Mouse (Mus musculus) thymus, postnatal 10 days (tissue): ENCODE measurements around the gene Rnf207.
A peak's percentile ranks its signal among the peaks of the same experiment; 100 is the strongest.

Source experiments
- DNase-seq, 2 experiments: peaks; one replicate each; pipeline ENCODE4 v3.0.0; 2021; ENCODE audit warnings: low spot score in 2 of 2

The Rnf207 gene

GRCm38 (mm10) chr4:152328691-152329090 lies 9.9 kb upstream of the Rnf207 start:
- peak in 1 of 2 experiments; percentile 65 for DNase-seq

DNA sequence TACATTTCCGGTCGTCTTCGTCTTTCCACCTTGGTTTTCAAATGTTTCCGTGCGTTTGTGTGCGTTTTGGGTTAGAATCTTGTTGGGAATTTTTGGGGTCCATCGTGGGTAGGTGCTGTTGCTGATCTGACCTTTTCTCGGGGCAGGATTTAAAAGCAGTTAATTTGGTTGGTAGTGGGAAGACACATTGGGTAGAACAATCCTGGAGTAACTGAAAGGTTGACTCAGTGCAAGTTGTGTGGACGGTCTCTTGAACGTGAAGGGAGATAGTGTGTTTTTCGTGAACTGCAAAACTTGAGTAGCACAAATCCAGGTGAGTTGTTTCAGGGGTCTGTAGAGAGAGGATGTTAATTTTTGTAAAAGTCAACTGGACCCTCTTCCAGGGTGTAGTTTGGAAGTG lies 7.8 kb upstream of the Rnf207 start:
- DNase-seq = no peak

DNA sequence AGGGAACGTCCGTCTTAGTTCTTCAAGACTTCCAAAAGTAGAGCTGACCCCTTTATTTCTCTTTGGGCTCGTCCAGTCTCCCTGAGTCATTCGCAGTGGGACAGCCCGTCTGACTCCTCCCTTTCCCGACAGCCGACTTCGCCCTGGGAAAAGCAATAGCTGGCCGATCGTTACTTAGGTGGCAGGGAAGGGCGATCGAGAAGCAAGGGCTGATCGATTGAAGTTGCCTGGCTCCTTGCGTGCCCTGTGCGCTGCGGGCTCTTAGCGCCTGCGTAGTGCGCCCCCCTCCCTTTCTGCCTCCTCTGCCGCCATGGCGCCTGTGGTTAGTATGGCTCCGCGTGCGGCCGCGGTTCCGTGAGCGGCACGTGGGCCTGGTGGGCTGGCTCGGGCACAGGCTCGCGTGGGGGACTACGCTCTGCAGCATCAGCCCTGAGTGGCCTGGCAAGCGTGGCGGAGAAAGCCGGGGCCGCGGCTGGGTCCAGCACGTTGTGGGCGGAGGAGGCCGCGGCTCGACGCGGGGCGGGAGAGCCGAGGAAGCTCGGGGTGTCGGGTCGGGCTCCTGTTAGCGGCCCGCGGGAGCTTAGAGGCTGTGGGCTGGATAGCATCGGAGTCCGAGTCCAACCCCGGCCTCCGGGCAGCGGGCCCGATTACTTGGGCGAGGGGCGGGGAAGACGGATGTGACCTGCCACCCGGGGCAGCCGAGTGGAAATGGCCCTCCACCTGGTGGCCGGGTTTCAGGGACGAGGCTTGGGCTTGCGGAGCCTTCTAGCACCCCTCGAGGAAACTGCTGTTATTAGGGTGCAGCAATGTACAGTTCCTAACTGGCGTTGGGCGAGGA lies 7.0 kb upstream of the Rnf207 start, which contains the start of gene Rpl22:
TSS of gene Rpl22 (plus strand) at position 169 of the 838 bp plus-strand sequence.
- peak; percentile 87 to 90 for DNase-seq

DNA sequence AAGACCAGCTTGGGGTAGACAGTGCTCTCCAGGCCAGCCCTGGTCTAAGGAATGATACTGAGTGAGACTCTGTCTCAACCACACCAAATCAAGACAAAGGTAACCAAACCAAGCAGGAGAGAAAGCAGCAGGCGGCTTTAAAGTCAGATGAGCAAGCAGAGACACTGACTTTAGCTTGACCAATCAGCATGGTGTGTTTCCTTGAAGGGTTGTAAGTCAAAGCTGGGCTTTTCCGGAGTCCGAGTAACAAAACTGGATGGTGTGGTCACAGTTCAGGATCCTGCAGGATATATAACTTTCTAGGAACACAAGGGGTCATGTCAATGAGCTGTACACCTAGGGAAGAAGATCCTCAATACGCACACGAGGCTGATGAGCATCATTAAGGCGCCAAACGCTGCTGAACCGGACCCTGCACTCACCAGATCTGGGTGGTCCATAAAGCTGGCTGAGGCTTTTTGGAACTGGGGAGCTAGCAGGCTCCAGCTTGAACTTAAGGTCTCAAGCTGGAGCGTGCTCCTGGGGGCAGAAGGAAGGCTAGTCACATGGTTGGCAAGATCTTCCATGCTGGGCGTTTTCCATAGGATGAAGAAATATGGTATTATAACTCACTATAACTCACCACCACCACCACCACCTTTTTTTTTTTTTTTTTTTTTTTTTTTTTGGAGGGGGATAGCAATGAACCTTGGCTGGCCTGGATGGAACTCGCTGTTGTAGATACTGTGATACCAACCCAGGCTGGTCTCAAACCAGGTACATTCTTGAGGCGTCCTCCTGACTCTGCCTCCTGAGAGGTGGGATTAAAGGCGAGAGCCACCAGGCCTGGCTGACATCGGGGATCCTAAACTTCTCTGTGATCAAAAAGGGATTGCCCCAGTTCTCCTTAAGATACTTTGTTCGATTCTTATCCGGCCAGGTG lies 6.1 kb upstream of the Rnf207 start:
- DNase-seq = no peak

DNA sequence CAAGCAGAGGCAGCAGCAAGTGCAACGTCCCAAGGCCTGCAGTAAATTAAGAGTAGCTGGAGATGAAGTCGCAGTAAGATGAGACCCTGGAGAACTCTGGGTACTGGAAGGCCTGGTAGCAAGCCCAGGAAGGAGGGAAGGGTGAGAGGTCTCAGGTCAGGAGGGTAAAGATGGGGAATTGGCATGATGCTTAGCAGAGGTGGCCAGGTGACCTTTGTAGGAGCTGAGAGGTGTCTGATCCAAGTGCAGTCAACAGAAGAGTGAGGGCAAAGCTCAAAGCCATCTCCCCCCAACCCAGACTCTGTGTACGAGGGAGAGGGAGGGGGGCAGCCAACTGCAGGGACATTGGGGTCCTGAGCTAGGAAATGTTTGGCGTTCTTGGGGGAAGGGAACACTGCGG lies 2.7 kb upstream of the Rnf207 start:
- DNase-seq = no peak

GRCm38 (mm10) chr4:152317631-152318033 lies 1.2 kb downstream of the Rnf207 start:
- DNase-seq = no peak

DNA sequence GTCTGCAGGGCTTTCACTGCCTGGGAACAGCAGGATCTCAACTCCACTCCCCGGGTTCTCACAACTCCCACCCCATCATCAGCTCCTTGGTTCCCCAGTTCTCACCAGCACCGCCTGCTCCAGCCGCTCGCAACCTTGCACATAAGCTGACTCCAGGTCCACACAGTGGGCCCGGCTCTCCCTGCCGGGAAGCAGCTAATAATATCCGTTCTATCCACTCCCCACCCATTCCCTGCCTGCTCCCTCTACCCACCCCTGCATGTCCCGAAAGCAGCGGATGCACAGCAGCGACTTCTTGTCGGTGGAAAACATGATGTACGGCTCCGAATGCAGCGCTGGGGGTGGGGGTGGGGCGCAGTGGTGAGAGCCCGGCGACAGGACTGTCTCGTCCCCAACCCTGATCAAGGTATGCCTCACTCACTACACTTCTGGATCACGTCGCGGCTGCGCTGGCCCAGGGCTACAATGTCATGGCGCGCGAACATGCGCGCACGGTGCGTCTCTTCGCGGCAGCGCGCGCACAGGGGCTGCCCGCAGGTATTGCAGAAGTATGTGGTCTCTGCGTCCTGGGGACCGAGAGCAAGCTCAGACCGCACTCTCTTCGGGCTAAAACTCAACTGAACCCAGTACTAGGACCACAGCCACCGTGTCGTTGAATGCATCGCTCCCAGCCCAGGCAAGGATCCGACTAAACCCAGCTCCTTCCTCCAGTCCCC lies 3.1 kb downstream of the Rnf207 start:
- DNase-seq = no peak

DNA sequence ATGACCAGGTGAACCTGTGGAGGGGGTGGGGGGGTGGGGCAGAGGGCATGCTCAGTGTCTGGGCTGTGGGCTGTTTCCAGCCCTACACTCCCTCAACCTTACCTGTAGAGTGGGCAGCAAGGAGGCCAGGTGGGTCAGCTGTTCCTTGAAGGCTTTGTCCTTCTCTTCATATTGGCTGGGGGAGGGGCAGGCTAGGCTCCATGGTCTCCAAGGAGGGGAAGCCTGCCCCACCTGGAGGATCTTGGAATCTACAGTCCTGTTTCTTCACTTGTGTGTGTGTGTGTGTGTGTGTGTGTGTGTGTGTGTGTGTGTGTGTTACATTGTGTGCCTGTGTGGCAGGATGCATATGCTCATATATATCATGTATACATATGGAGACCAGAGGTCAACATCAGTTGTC lies 4.9 kb downstream of the Rnf207 start:
- DNase-seq = no peak

GRCm38 (mm10) chr4:152313211-152313632 lies 5.6 kb downstream of the Rnf207 start:
- DNase-seq = no peak

- DNase-seq = no peak
These were observed 6.6 kb downstream of the Rnf207 start for GRCm38 (mm10) chr4:152312186-152312585.

- no peak for DNase-seq
These were observed 11.3 kb downstream of the Rnf207 start for GRCm38 (mm10) chr4:152307542-152307941.

DNA sequence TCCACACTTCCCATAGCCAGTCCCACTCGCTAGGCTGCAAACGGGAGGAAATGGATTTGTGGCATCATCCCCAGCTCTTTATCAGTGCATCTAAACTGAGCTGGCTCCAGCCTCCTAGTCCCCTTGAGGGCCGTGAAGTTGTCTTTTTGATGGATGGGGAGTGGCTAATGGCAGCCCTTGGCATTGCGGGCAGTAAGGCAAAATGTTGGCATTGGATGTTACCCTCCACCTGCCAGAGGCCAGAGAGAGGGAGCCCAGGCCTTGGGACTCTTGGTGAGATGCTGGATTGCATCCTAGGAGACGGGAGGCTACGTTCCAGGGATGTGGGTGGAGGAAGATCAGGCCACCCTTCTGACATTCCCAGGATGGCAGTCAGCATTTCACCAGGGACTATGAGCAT lies 12.8 kb downstream of the Rnf207 start:
- DNase-seq = no peak

GRCm38 (mm10) chr4:152304685-152305084 lies 14.1 kb downstream of the Rnf207 start:
- no peak for DNase-seq

DNA sequence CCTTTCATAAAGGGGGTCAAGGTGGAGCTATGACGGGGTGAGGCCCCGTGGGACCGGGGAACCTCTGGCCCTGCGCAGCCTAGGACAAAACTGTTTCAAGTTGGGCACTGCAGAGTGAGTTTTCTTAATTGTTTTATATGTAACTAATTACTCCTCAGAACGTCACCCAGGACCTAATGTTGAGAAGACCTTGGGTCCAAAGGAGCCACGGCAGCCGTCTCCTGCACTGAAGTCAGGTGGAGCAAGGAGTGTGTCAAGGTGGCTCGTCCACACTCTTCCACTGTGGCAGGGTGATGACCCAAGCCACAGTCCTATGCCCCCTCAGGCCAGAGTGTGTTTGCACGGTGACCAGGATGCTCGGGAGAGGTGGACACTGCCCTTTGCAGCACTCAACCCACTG lies 15.6 kb downstream of the Rnf207 start:
- no peak for DNase-seq

DNA sequence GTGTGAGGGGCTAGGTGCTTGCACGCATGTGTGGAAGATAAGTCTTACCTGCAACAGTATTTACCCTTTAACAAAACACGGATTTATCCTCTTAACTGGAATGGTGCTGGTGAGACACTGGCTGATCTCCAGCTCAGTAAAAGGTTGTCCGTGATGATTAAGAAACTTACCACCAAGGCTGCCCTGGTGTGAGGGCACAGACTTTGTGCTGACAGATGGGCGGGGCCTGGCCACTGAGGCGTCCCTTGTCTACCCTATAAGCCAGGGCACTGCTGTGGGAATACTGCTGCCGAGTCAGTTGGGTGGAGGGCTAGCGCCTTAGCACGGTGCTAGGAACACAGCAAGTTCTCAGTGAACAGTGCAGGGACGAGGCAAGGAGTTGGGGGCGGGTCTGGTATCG lies 16.8 kb downstream of the Rnf207 start:
- no peak for DNase-seq

DNA sequence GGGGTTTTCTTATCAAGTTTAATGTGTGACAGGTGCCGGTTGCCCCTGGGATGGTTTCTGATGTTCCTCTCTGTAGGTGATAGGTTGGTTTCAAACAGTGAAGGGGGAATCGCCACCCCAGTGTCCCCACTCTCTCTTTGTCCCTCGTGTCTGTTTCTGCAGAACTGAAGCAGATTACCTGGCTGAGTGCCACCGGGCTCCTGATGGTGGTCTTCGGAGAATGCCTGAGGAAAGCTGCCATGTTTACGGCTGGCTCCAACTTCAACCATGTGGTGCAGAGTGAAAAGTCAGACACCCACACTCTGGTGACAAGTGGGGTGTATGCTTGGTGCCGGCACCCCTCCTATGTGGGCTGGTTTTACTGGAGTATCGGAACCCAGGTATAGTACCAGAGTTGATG lies 18.4 kb downstream of the Rnf207 start:
- DNase-seq = no peak

DNA sequence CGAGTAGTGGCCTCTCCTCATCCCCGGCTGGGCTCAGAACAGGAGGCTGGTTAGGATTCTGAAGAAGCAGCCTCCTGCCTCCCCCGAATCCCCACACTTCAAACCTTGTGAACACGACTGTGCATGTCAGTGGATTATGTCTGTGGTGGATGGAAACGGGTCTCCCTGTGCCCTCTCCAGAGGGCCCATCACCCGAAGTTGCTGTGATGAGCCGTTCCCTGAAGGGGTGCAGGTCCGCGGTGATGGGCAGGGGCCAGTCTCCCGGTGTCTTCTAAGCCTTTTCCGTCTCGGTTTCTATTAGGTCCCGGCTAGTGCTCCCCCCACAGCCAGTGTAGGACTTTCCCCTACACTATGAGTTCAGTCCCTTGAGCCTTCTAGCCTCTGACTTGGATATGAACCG lies 20.0 kb downstream of the Rnf207 start:
- DNase-seq = no peak

DNA sequence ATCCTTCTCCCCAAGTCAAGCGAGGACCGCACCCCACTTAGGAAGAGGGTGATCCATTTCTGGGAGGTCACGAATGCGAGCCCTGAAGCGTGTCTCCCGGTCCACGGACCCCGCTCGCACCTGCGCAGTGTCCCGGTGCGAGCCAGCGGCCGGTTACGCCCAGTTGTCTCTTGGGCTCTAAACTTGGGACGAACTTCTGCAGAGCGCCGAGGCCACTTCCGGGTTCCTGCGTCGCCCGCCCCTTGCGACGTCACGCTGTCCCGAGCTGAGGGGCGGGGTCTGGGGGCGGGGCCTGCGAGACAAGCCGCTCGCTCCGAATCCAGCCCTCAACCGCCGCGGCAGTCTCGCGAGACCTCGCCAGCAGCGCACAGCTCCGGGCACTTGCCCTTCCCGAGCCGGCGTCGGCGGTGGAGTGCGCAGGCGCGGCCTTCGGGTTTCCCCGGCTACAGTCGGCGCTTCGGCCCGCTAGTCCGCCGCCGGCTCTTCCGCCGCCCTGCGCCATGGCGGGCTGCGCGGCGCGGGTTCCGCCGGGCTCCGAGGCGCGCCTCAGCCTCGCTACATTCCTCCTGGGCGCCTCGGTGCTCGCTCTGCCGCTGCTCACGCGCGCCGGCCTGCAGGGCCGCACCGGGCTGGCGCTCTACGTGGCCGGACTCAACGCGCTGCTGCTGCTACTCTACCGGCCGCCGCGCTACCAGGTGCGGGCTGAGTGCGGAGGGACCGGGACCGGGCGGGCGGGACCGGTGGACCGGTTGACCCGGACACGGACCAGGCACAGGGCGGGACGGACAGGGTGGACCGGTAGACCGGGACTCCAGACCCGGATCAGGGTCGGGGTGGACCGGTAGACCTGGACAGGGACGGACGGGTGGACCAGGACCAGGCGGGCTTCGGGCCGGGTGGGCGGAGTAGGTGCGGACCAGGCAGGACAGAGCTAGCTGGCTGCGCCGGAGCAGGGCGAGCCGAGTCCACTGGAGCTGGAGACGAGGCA lies 21.6 kb downstream of the Rnf207 start, which contains the start of gene Icmt:
TSS of gene Icmt (plus strand) at position 354 of the 988 bp plus-strand sequence.
- peak; percentile 99 to 100 for DNase-seq

GRCm38 (mm10) chr4:152296371-152296770 lies 22.4 kb downstream of the Rnf207 start:
- no peak for DNase-seq

DNA sequence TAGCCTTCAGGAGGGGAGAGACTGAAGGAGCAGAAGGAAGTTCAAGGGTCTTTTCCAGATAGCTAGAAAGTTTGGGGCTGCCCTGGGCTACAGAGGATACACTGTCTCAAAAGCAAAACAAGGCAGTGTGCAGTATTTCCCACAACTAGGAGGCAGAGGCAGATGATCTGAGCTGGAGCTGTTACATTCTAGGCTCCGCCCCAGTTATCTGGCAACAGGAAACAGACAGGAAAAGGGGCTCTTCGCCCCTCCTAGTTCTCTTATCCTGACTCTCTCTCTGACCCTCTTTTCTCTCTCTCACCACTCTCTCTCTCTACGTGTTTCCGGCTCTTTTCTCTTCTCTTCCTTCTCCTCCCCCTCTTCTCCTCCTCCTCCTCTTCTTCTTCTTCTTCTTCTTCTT lies 22.9 kb downstream of the Rnf207 start:
- DNase-seq = peak; percentile 42 to 44
